Mouse (Mus musculus) midbrain, postnatal 0 days (tissue): ENCODE measurements around the gene Ipo9. TPM values are rescaled to one million over a fixed set of nuclear protein-coding genes. Genes with fewer than 3 reads are reported as not detected.
A peak's percentile ranks its signal among the peaks of the same experiment; 100 is the strongest.

Experiments
- ATAC-seq: fragments of 200-750 bp; cut with Nextera tagmentation; 2 replicates; pipeline ENCODE4 v1.8.0; 2017; ENCODE audit warnings: moderate number of reproducible peaks, mild to moderate bottlenecking, moderate TSS enrichment, moderate library complexity; ENCODE audit not compliant: low FRiP score
- DNase-seq: peaks from one replicate; pipeline ENCODE4 v3.0.0-alpha.2; 2015; ENCODE audit warnings: low spot score
- H3K27ac ChIP-seq: fragments of 300-500 bp; sonication (generic); 2 replicates; pipeline ENCODE4 v1.5.1; 2014; ENCODE audit warnings: low read depth, mild to moderate bottlenecking, low read length, mixed read lengths
- H3K27me3 ChIP-seq: fragments of 300-500 bp; sonication (generic); 2 replicates; pipeline ENCODE4 v1.6.1; 2014; ENCODE audit warnings: low read length, control low read depth, mixed read lengths; ENCODE audit not compliant: insufficient read depth
- H3K36me3 ChIP-seq: fragments of 300-500 bp; sonication (generic); 2 replicates; pipeline ENCODE4 v1.6.1; 2014; ENCODE audit warnings: low read length, control low read depth, mixed read lengths; ENCODE audit not compliant: insufficient read depth
- H3K4me1 ChIP-seq: fragments of 300-500 bp; sonication (generic); 2 replicates; pipeline ENCODE4 v1.6.1; 2014; ENCODE audit warnings: mild to moderate bottlenecking, control low read depth, antibody characterized with exemption, low read length, mixed read lengths; ENCODE audit not compliant: insufficient read depth
- H3K4me2 ChIP-seq: fragments of 300-500 bp; sonication (generic); 2 replicates; pipeline ENCODE4 v1.6.1; 2014; ENCODE audit warnings: low read depth, mild to moderate bottlenecking, low read length, mixed read lengths; ENCODE audit not compliant: poor library complexity, severe bottlenecking
- H3K4me3 ChIP-seq: fragments of 300-500 bp; sonication (generic); 2 replicates; pipeline ENCODE4 v1.5.1; 2014; ENCODE audit warnings: low read depth, mild to moderate bottlenecking, low read length, moderate library complexity
- H3K9ac ChIP-seq: fragments of 300-500 bp; sonication (generic); replicated peaks from 2 replicates; pipeline ENCODE4 v1.6.1; 2014; ENCODE audit warnings: mild to moderate bottlenecking, low read length, moderate library complexity, mixed read lengths; ENCODE audit not compliant: poor library complexity, severe bottlenecking
- H3K9me3 ChIP-seq: fragments of 300-500 bp; sonication (generic); 2 replicates; pipeline ENCODE4 v1.6.1; 2016; ENCODE audit warnings: low read length, control low read depth
- CTCF ChIP-seq: IDR thresholded peaks from 2 replicates; pipeline ENCODE4 v1.5.1; 2016; ENCODE audit warnings: antibody characterized with exemption, mild to moderate bottlenecking
- WGBS: fragments of 180-500 bp; shearing (Covaris S2); extraction: QIAGEN DNeasy Blood & Tissue Kit; methylation state at CpG from one replicate; pipeline ENCODE4 v1.1.7; 2014; 5-methylcytosine and 5-hydroxymethylcytosine counted together
- polyA plus RNA-seq: library from polyadenylated mRNA; unstranded; fragments of >200 nt; fragmentation: Nextera tagmentation; extraction: Ambion mirVana; gene quantifications from 2 replicates; pipeline ENCODE4 v1.2.1, GENCODE M21; 2015
- total RNA-seq: library from RNA; depleted of rRNA; stranded (reverse); fragments of >200 nt; gene quantifications from 2 replicates; pipeline ENCODE4 v1.2.3, GENCODE M21; 2014; rRNA removed

Gene Ipo9
- total RNA-seq (88.7 and 128 TPM in 2 replicates), polyA plus RNA-seq (89.3 and 93.3 TPM in 2 replicates)

- ATAC-seq = peak; percentile 93
- Histone ChIP-seq H3K27me3 (no peaks in the 10 kb centered on the region), H3K27ac (peak within 1 kb of the TSS; percentile 85), H3K9me3 (no peaks in the 10 kb centered on the region), H3K4me2 (peak within 1 kb of the TSS; percentile 49), H3K9ac (peak within 1 kb of the TSS; percentile 81), H3K4me3 (peak within 1 kb of the TSS; percentile 92), H3K4me1 (peaks cover 13% of the 10 kb centered on the region), H3K36me3 (no peaks in the 10 kb centered on the region; the same call in 1 of the 2 replicates)
- WGBS = under 1% methylated on average over 65 of the region's 65 CpGs
- TF ChIP-seq CTCF = peak; percentile 81
- peak; percentile 96 for DNase-seq
These were observed at the start of gene Ipo9 for GRCm38 (mm10) chr1:135429901-135430668. Gene Ipo9, minus strand, starts transcription at chr1:135430499.

- H3K4me2 ChIP-seq = no peak overlapping the region
- no peak for ATAC-seq
- H3K36me3 ChIP-seq = peaks cover 15% of the 10 kb centered on the region
- H3K4me1 ChIP-seq = no peaks in the 10 kb centered on the region
- no peak overlapping the region for H3K27ac ChIP-seq
- no peaks in the 10 kb centered on the region for H3K9me3 ChIP-seq
- H3K9ac ChIP-seq = no peak overlapping the region
- no peak; the same call in 1 of the 2 replicates for TF ChIP-seq CTCF
- no peak overlapping the region for H3K4me3 ChIP-seq
- no peaks in the 10 kb centered on the region for H3K27me3 ChIP-seq
- WGBS = 84% methylated on average over 7 of the region's 7 CpGs
- no peak for DNase-seq
These were observed 45.2 kb upstream of the Ipo9 start for GRCm38 (mm10) chr1:135475571-135475895.

- H3K27ac ChIP-seq = no peak overlapping the region
- no peaks in the 10 kb centered on the region for H3K9me3 ChIP-seq
- no peaks in the 10 kb centered on the region for H3K4me1 ChIP-seq
- no peak for ATAC-seq
- H3K36me3 ChIP-seq = peaks cover 21% of the 10 kb centered on the region
- TF ChIP-seq CTCF = no peak
- DNase-seq = no peak
- no peak overlapping the region for H3K4me3 ChIP-seq
- H3K9ac ChIP-seq = no peak overlapping the region
- no peak overlapping the region for H3K4me2 ChIP-seq
- no peaks in the 10 kb centered on the region for H3K27me3 ChIP-seq
- 66% methylated on average over 15 of the region's 15 CpGs for WGBS
These were observed 44.7 kb upstream of the Ipo9 start for GRCm38 (mm10) chr1:135474861-135475570.

GRCm38 (mm10) chr1:135472536-135472935 is 42.2 kb upstream of the Ipo9 start:
- Histone ChIP-seq H3K4me2 (no peak overlapping the region), H3K9me3 (no peaks in the 10 kb centered on the region), H3K27ac (no peak overlapping the region), H3K9ac (no peak overlapping the region), H3K36me3 (peaks cover 34% of the 10 kb centered on the region), H3K4me3 (no peak overlapping the region), H3K27me3 (no peaks in the 10 kb centered on the region), H3K4me1 (no peaks in the 10 kb centered on the region)
- DNase-seq (no peak), ATAC-seq (no peak)
- TF ChIP-seq CTCF = no peak
- WGBS = 88% methylated on average over 5 of the region's 5 CpGs

GRCm38 (mm10) chr1:135471742-135472141 is 41.4 kb upstream of the Ipo9 start:
- Histone ChIP-seq H3K36me3 (peaks cover 42% of the 10 kb centered on the region), H3K4me2 (no peak overlapping the region), H3K27ac (no peak overlapping the region), H3K4me3 (no peak overlapping the region), H3K4me1 (no peaks in the 10 kb centered on the region), H3K9me3 (no peaks in the 10 kb centered on the region), H3K27me3 (no peaks in the 10 kb centered on the region), H3K9ac (no peak overlapping the region)
- no peak for ATAC-seq
- WGBS = 94% methylated on average over 5 of the region's 5 CpGs
- TF ChIP-seq CTCF = no peak
- no peak for DNase-seq

GRCm38 (mm10) chr1:135470546-135470945 is 40.2 kb upstream of the Ipo9 start:
- Histone ChIP-seq H3K36me3 (peaks cover 54% of the 10 kb centered on the region), H3K9me3 (no peaks in the 10 kb centered on the region), H3K4me1 (no peaks in the 10 kb centered on the region), H3K9ac (no peak overlapping the region), H3K27me3 (no peaks in the 10 kb centered on the region), H3K4me3 (no peak overlapping the region), H3K4me2 (no peak overlapping the region), H3K27ac (no peak overlapping the region)
- DNase-seq (no peak), ATAC-seq (no peak)
- no peak for TF ChIP-seq CTCF
- 94% methylated on average over 13 of the region's 13 CpGs for WGBS
